Mouse (Mus musculus): Measurements from ENCODE around the gene Crb3. TPM values are rescaled to one million over a fixed set of nuclear protein-coding genes. Genes with fewer than 3 reads are reported as not detected.
A peak's percentile ranks its signal among the peaks of the same experiment; 100 is the strongest.

Gene Crb3
- polyA plus RNA-seq, 1 experiment from 2014 or later = 6.3 TPM

GRCm38 (mm10) chr17:57059486-57059977, 627 bp downstream of the Crb3 start, which contains the start of gene Slc25a23:
Gene Slc25a23, minus strand, starts transcription at chr17:57059863.
- H3K27ac ChIP-seq (ENCODE audit: low read depth, low read length) = peak within 1 kb of the TSS; percentile 79
- peak within 1 kb of the TSS; percentile 66 for H3K4me2 ChIP-seq (ENCODE audit: low read length)
- peak; percentile 77 for ATAC-seq
- H3K9me3 ChIP-seq (ENCODE audit: control insufficient read depth, low read length) = no peaks in the 10 kb centered on the region
- H3K27me3 ChIP-seq (replicated peaks; ENCODE audit: control insufficient read depth, insufficient read depth, low read length) = peaks cover 20% of the 10 kb centered on the region
- peaks cover 12% of the 10 kb centered on the region for H3K36me3 ChIP-seq (ENCODE audit: control insufficient read depth, insufficient read depth, low read length)
- H3K4me1 ChIP-seq (ENCODE audit: control insufficient read depth, insufficient read depth, low read depth, low read length) = peaks cover 24% of the 10 kb centered on the region
- peak within 1 kb of the TSS; percentile 85 for H3K4me3 ChIP-seq (ENCODE audit: low read length)
- WGBS = 1% methylated on average over 23 of the region's 45 CpGs
- H3K9ac ChIP-seq (ENCODE audit: low read depth, low read length) = peak within 1 kb of the TSS; percentile 87

- Histone ChIP-seq H3K4me3 (ENCODE audit: low read length) (peak overlapping the region; percentile 85), H3K4me2 (ENCODE audit: low read length) (peak overlapping the region; percentile 66), H3K4me1 (ENCODE audit: control insufficient read depth, insufficient read depth, low read depth, low read length) (peaks cover 24% of the 10 kb centered on the region), H3K27ac (ENCODE audit: low read depth, low read length) (peak overlapping the region; percentile 79), H3K27me3 (replicated peaks; ENCODE audit: control insufficient read depth, insufficient read depth, low read length) (peaks cover 20% of the 10 kb centered on the region), H3K36me3 (ENCODE audit: control insufficient read depth, insufficient read depth, low read length) (peaks cover 4% of the 10 kb centered on the region), H3K9ac (ENCODE audit: low read depth, low read length) (peak overlapping the region; percentile 87), H3K9me3 (ENCODE audit: control insufficient read depth, low read length) (no peaks in the 10 kb centered on the region)
- ATAC-seq = peak; percentile 92
- WGBS = under 1% methylated on average over 44 of the region's 44 CpGs
Measured at GRCm38 (mm10) chr17:57060231-57060801, 1.4 kb downstream of the Crb3 start.

- Histone ChIP-seq H3K4me2 (ENCODE audit: low read length) (peak overlapping the region; percentile 66), H3K27me3 (replicated peaks; ENCODE audit: control insufficient read depth, insufficient read depth, low read length) (peaks cover 20% of the 10 kb centered on the region), H3K4me3 (ENCODE audit: low read length) (peak overlapping the region; percentile 85), H3K4me1 (ENCODE audit: control insufficient read depth, insufficient read depth, low read depth, low read length) (peaks cover 24% of the 10 kb centered on the region), H3K9ac (ENCODE audit: low read depth, low read length) (no peak overlapping the region; the same call in 1 of the 2 replicates), H3K27ac (ENCODE audit: low read depth, low read length) (peak overlapping the region; percentile 79; the same call in 1 of the 2 replicates), H3K36me3 (ENCODE audit: control insufficient read depth, insufficient read depth, low read length) (no peaks in the 10 kb centered on the region), H3K9me3 (ENCODE audit: control insufficient read depth, low read length) (no peaks in the 10 kb centered on the region)
- ATAC-seq = no peak; the same call in 1 of the 2 replicates
- whole genome bisulfite sequencing = 39% methylated on average over 10 of the region's 10 CpGs
Measured at GRCm38 (mm10) chr17:57061069-57061468, 2.2 kb downstream of the Crb3 start.

GRCm38 (mm10) chr17:57062011-57062521, 3.2 kb downstream of the Crb3 start:
- no peak for ATAC-seq
- peaks cover 20% of the 10 kb centered on the region for H3K27me3 ChIP-seq (replicated peaks; ENCODE audit: control insufficient read depth, insufficient read depth, low read length)
- H3K9ac ChIP-seq (ENCODE audit: low read depth, low read length) = peak overlapping the region; percentile 25; the same call in 1 of the 2 replicates
- peaks cover 24% of the 10 kb centered on the region for H3K4me1 ChIP-seq (ENCODE audit: control insufficient read depth, insufficient read depth, low read depth, low read length)
- under 1% methylated on average over 37 of the region's 39 CpGs for WGBS
- H3K36me3 ChIP-seq (ENCODE audit: control insufficient read depth, insufficient read depth, low read length) = no peaks in the 10 kb centered on the region
- H3K27ac ChIP-seq (ENCODE audit: low read depth, low read length) = no peak overlapping the region
- peak overlapping the region; percentile 43 for H3K4me3 ChIP-seq (ENCODE audit: low read length)
- no peaks in the 10 kb centered on the region for H3K9me3 ChIP-seq (ENCODE audit: control insufficient read depth, low read length)
- H3K4me2 ChIP-seq (ENCODE audit: low read length) = peak overlapping the region; percentile 71

- ATAC-seq = no peak
- Histone ChIP-seq H3K27me3 (replicated peaks; ENCODE audit: control insufficient read depth, insufficient read depth, low read length) (peaks cover 20% of the 10 kb centered on the region), H3K4me3 (ENCODE audit: low read length) (peak overlapping the region; percentile 43), H3K9me3 (ENCODE audit: control insufficient read depth, low read length) (no peaks in the 10 kb centered on the region), H3K27ac (ENCODE audit: low read depth, low read length) (no peak overlapping the region), H3K4me1 (ENCODE audit: control insufficient read depth, insufficient read depth, low read depth, low read length) (peaks cover 24% of the 10 kb centered on the region), H3K9ac (ENCODE audit: low read depth, low read length) (0 out of 2 replicates have a peak overlapping the region, but pooled peaks have one; percentile 25), H3K4me2 (ENCODE audit: low read length) (peak overlapping the region; percentile 71), H3K36me3 (ENCODE audit: control insufficient read depth, insufficient read depth, low read length) (no peaks in the 10 kb centered on the region)
- 1% methylated on average over 22 of the region's 22 CpGs for WGBS
Measured at GRCm38 (mm10) chr17:57062548-57062947, 3.6 kb downstream of the Crb3 start.

- Histone ChIP-seq H3K27me3 (replicated peaks; ENCODE audit: control insufficient read depth, insufficient read depth, low read length) (peaks cover 20% of the 10 kb centered on the region), H3K36me3 (ENCODE audit: control insufficient read depth, insufficient read depth, low read length) (no peaks in the 10 kb centered on the region), H3K4me1 (ENCODE audit: control insufficient read depth, insufficient read depth, low read depth, low read length) (peaks cover 23% of the 10 kb centered on the region), H3K9ac (ENCODE audit: low read depth, low read length) (no peak overlapping the region), H3K4me2 (ENCODE audit: low read length) (no peak overlapping the region), H3K27ac (ENCODE audit: low read depth, low read length) (no peak overlapping the region), H3K4me3 (ENCODE audit: low read length) (no peak overlapping the region), H3K9me3 (ENCODE audit: control insufficient read depth, low read length) (no peaks in the 10 kb centered on the region)
- WGBS = 10% methylated on average over 8 of the region's 8 CpGs
- ATAC-seq = no peak
Measured at GRCm38 (mm10) chr17:57063031-57063430, 4.1 kb downstream of the Crb3 start.

- Histone ChIP-seq H3K36me3 (ENCODE audit: control insufficient read depth, insufficient read depth, low read length) (no peaks in the 10 kb centered on the region), H3K4me2 (ENCODE audit: low read length) (no peak overlapping the region), H3K27ac (ENCODE audit: low read depth, low read length) (no peak overlapping the region), H3K4me3 (ENCODE audit: low read length) (no peak overlapping the region), H3K9ac (ENCODE audit: low read depth, low read length) (no peak overlapping the region), H3K27me3 (replicated peaks; ENCODE audit: control insufficient read depth, insufficient read depth, low read length) (peaks cover 13% of the 10 kb centered on the region), H3K4me1 (ENCODE audit: control insufficient read depth, insufficient read depth, low read depth, low read length) (peaks cover 5% of the 10 kb centered on the region), H3K9me3 (ENCODE audit: control insufficient read depth, low read length) (no peaks in the 10 kb centered on the region)
- ATAC-seq = no peak
- 55% methylated on average over 5 of the region's 5 CpGs for WGBS
Measured at GRCm38 (mm10) chr17:57066908-57067307, 8.0 kb downstream of the Crb3 start.

GRCm38 (mm10) chr17:57070272-57070671, 11.4 kb downstream of the Crb3 start:
- Histone ChIP-seq H3K27me3 (replicated peaks; ENCODE audit: control insufficient read depth, insufficient read depth, low read length) (no peaks in the 10 kb centered on the region), H3K4me3 (ENCODE audit: low read length) (peak overlapping the region; percentile 15), H3K9ac (ENCODE audit: low read depth, low read length) (0 out of 2 replicates have a peak overlapping the region, but pooled peaks have one; percentile 23), H3K9me3 (ENCODE audit: control insufficient read depth, low read length) (no peaks in the 10 kb centered on the region), H3K36me3 (ENCODE audit: control insufficient read depth, insufficient read depth, low read length) (no peaks in the 10 kb centered on the region), H3K27ac (ENCODE audit: low read depth, low read length) (no peak overlapping the region), H3K4me1 (ENCODE audit: control insufficient read depth, insufficient read depth, low read depth, low read length) (no peaks in the 10 kb centered on the region), H3K4me2 (ENCODE audit: low read length) (peak overlapping the region; percentile 40)
- 14% methylated on average over 9 of the region's 9 CpGs for WGBS
- no peak for ATAC-seq

GRCm38 (mm10) chr17:57070699-57071098, 11.8 kb downstream of the Crb3 start:
- Histone ChIP-seq H3K36me3 (ENCODE audit: control insufficient read depth, insufficient read depth, low read length) (no peaks in the 10 kb centered on the region), H3K4me3 (ENCODE audit: low read length) (peak overlapping the region; percentile 15; the same call in 1 of the 2 replicates), H3K4me1 (ENCODE audit: control insufficient read depth, insufficient read depth, low read depth, low read length) (no peaks in the 10 kb centered on the region), H3K9me3 (ENCODE audit: control insufficient read depth, low read length) (no peaks in the 10 kb centered on the region), H3K27ac (ENCODE audit: low read depth, low read length) (no peak overlapping the region), H3K27me3 (replicated peaks; ENCODE audit: control insufficient read depth, insufficient read depth, low read length) (no peaks in the 10 kb centered on the region), H3K9ac (ENCODE audit: low read depth, low read length) (no peak overlapping the region), H3K4me2 (ENCODE audit: low read length) (peak overlapping the region; percentile 40)
- WGBS = 7% methylated on average over 11 of the region's 11 CpGs
- ATAC-seq = peak; percentile 55

Measured in hindbrain, embryonic 16.5 days (tissue).